Mouse (Mus musculus): ENCODE measurements around the gene Gm45233. TPM values are rescaled to one million over a fixed set of nuclear protein-coding genes. Genes with fewer than 3 reads are reported as not detected.

The Gm45233 gene
- 0.34 and 0.98 TPM in 2 replicates for polyA plus RNA-seq (2012; rRNA removed)

GRCm38 (mm10) chr7:43443917-43444293 is at the start of gene Gm45233, which contains the start of gene Etfb:
Gm45233 (plus strand) TSS chr7:43444128.
Etfb (plus strand) TSS chr7:43444083.

DNA sequence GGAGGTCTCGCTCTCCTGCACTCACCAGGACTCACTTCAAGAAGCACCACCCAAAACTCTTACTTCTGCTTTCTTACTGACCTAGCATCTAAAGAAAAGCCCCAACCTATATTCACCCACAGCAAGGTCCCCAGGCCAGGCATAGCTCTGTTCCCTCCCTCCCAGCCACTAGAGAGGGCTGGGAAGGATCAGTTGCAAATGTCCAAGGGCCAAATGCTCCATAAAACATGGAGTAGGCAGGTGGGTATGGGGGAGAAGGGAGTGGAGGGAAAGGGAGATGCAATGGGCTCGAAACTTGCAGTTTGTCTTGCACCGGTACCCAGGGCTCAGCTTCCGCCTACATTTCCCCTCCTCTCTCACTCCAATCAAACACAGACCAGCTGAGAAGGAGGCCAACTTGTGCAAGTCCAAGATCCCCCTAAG is 35.8 kb upstream of the Gm45233 start, which contains the start of gene Siglecg:
Siglecg (plus strand) TSS at position 74 of the 423 bp plus-strand sequence.

DNA sequence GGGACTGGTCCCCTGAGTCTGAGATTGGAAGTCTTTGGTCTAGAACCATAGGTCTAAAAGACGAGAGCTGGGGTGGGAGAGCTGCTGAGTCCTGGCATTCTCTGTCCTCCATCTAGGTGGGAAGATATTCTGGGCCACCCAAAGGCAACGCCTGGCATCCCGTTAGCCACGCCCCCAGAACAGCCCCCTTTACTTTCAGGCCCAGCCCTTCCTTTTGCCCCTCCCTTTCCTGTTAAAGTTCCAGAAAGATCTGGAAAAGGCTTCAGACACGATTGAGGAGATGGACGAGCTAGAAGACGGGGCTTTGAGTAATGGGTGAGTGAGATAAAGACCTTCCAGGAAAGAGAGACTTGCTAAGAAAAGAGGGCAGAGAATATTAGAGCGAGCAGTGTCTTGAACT is 16.5 kb upstream of the Gm45233 start, which contains the start of gene Lim2:
Lim2 (plus strand) TSS at position 265 of the 400 bp plus-strand sequence.

GRCm38 (mm10) chr7:43436341-43437255 is 7.3 kb upstream of the Gm45233 start, which contains the start of gene Nkg7:
Nkg7 (plus strand) TSS chr7:43437073.

DNA sequence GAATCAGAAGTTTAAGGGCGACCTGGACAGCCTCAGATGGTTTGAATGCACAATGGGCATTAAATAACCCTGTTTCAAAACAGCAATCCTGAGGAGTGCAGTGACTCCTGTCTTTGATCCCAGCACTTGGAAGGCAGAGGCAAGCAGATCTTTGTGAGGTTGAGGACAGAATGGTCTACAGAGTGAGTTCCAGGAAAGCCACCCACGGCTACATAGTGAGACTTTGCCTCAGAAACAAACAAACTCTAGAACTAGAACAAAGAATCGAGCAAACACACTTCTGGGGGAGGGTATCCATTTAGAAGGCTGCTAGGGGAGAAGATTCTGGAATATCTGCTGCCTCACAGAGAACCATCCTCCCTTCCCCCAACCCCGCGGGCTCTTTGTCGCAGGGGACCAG is 3.4 kb upstream of the Gm45233 start, which contains the start of gene Cldnd2:
Cldnd2 (plus strand) TSS at position 301 of the 400 bp plus-strand sequence.

DNA sequence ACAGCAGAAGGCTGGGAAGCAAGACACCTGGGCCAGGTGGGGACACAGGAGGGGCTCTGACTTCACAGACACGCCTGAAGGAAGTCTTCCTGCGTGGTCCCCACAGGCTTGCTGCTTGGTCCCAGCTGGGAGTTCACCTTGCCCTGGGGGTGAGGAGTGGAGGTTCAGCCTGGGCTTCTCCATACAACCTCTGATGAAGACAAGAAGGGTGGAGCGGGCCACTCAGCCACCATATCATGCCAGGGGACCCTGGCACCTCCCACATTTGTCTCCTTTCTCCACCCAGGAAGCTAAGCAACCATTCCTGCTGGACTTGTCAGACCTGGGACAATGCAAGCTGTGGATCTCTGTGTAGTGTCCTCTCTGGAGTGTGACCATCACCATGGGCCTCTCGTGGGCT is 18.9 kb downstream of the Gm45233 start, which contains the start of gene Vsig10l:
Vsig10l (plus strand) TSS at position 301 of the 400 bp plus-strand sequence.

DNA sequence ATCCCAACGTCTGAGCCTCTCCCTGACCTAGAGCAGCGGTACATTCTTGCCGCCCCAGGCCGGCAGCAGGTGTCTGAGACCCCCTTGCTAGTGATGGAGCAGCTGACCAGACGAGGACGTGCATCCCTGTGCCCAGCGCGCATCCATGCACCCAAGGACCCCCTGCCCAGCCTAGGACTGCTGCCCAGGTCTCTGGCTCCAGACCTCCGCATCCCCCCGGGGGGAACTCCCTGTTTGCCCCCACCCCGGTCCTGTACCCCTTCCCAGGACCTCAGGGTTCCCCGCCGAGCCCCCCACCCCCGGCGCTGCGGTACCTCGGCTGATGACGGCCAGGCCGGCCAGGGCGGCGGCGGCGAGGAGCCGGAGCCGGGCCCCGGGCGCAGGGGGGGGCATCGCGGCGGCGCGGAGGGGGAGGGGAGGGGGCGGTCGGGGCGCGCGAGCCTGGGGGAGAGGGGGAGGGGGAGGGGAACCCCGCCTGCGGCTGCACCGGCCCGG is 45.8 kb downstream of the Gm45233 start, which contains the start of gene Iglon5:
Iglon5 (minus strand) TSS at position 445 of the 495 bp plus-strand sequence.

Other genes with a start within 250 kb of the Gm45233 start
- 7.7 and 12.3 TPM in 2 replicates for gene Zfp715, start 130.8 kb upstream of the Gm45233 start, polyA plus RNA-seq (2012; rRNA removed)
- gene Siglecf, start 92.8 kb upstream of the Gm45233 start, polyA plus RNA-seq (2012; rRNA removed), result 0.26 and 0.29 TPM in 2 replicates
- gene Siglecg, start 35.9 kb upstream of the Gm45233 start, polyA plus RNA-seq (2012; rRNA removed), result 0.26 and 0.39 TPM in 2 replicates
- gene Lim2, start 16.5 kb upstream of the Gm45233 start, polyA plus RNA-seq (2012; rRNA removed), result 0.16 TPM in 1 of 2 replicates, not detected in the other
- gene Nkg7, start 7.1 kb upstream of the Gm45233 start, polyA plus RNA-seq (2012; rRNA removed), result not detected in 2 replicates
- not detected in 2 replicates for gene Cldnd2, start 3.3 kb upstream of the Gm45233 start, polyA plus RNA-seq (2012; rRNA removed)
- gene Etfb, start within 50 bp of the Gm45233 start, polyA plus RNA-seq (2012; rRNA removed), result 144 and 159 TPM in 2 replicates
- gene Vsig10l, start 19.0 kb downstream of the Gm45233 start, polyA plus RNA-seq (2012; rRNA removed), result 3.1 and 3.4 TPM in 2 replicates
- gene Iglon5, start 45.9 kb downstream of the Gm45233 start, polyA plus RNA-seq (2012; rRNA removed), result 23.5 and 37.8 TPM in 2 replicates
- gene 4931406B18Rik, start 61.8 kb downstream of the Gm45233 start, polyA plus RNA-seq (2012; rRNA removed), result not detected in 2 replicates
- gene Cd33, start 100.3 kb downstream of the Gm45233 start, polyA plus RNA-seq (2012; rRNA removed), result 0.83 and 2.2 TPM in 2 replicates
- 8.8 TPM in 2 replicates for gene Zfp658, start 118.1 kb downstream of the Gm45233 start, polyA plus RNA-seq (2012; rRNA removed)
- gene Zfp719, start 135.5 kb downstream of the Gm45233 start, polyA plus RNA-seq (2012; rRNA removed), result 5.7 and 8.6 TPM in 2 replicates
- gene Zfp819, start 163.0 kb downstream of the Gm45233 start, polyA plus RNA-seq (2012; rRNA removed), result 0.60 and 0.61 TPM in 2 replicates
- gene Ceacam18, start 190.6 kb downstream of the Gm45233 start, polyA plus RNA-seq (2012; rRNA removed), result 0.04 TPM in 1 of 2 replicates, not detected in the other
- gene Siglece, start 216.0 kb downstream of the Gm45233 start, polyA plus RNA-seq (2012; rRNA removed), result 0.53 and 0.58 TPM in 2 replicates
- gene Ctu1, start 227.9 kb downstream of the Gm45233 start, polyA plus RNA-seq (2012; rRNA removed), result 12.8 and 13.0 TPM in 2 replicates
- 0.13 and 0.22 TPM in 2 replicates for gene Klk14, start 246.3 kb downstream of the Gm45233 start, polyA plus RNA-seq (2012; rRNA removed)

Data from central nervous system, embryonic 11.5 days (tissue).